Mouse (Mus musculus) left cerebral cortex, postnatal 4 days (tissue): Measurements from ENCODE around the gene Prkca. TPM values are rescaled to one million over a fixed set of nuclear protein-coding genes. Genes with fewer than 3 reads are reported as not detected.

Source experiments
- DNase-seq: peaks from one replicate; pipeline ENCODE4 v3.0.0-alpha.2; 2022
- intact Hi-C: fragments of 180-260 bp; cut with DNase I; formaldehyde crosslinking; loops from one replicate; pipeline ENCODE4 v1.15.1; 2025
- total RNA-seq, 2 experiments: library from RNA; stranded (reverse); gene quantifications; 2 replicates each; pipeline ENCODE4 v1.2.3; 2021

Prkca gene
- total RNA-seq, 2 experiments from 2014 or later: 75.2 to 87.5 TPM

DNA sequence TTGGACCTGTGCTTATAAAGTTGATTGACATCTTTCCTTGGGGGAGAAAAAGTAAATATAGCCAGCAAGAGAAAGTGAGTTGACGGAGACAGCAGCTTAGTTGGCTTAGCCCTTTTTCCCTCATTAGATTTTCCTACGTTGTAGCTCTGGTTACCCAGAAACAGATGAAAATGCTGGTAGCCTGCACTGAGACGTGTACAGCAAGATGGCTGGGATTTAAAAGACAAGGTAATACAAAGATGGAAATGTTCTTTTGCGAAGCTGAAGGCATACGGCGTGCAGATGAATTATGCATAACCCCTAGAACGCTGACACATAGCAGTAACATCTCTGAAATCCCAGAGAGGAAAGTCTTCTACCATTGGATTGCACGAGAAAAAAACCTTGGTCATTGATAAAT lies 198.6 kb downstream of the Prkca start:
- DNase-seq: no peak
- intact Hi-C loops: no loop called here

DNA sequence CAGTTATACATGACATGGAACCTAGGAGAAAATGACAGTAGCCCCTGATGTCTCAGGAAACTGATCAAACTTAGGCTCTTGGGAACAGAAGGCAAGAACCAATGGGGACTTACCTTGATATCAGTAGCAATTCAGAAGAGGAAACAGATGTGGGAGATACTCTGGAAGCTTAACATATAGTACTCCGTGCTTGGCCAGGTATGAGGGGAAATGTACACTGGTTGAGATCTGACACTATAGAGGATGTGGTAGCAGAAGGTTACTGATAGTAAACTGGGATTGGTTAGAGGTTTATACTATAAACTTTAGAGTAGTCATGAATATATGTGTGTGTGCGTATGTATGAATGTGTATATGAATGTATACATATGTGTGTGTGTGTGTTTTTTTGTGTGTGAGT lies 200.0 kb downstream of the Prkca start:
- intact Hi-C loops: no loop called here

DNA sequence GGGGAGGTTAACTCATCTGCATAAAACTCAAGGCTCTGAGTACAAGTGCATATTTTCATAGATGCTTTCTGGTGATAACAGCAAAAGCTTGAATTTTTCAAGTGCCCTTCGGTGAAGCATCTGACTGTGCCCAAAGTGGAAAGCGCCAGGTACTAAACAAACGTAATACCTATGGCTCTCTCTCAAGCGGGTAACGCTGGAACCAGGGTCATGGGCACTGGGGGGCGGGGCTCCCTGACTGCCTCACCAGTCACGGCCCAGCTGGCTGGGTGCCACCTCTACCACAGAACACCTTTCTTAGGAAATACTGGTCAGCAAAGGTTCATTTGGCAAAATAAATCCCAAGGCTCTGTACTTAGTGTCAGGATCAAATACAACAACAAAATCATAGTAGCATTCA lies 203.7 kb downstream of the Prkca start:
- peak; percentile 27 for DNase-seq

More for the DNA sequence above, 200.0 kb downstream of the Prkca start:
- no peak for DNase-seq

DNA sequence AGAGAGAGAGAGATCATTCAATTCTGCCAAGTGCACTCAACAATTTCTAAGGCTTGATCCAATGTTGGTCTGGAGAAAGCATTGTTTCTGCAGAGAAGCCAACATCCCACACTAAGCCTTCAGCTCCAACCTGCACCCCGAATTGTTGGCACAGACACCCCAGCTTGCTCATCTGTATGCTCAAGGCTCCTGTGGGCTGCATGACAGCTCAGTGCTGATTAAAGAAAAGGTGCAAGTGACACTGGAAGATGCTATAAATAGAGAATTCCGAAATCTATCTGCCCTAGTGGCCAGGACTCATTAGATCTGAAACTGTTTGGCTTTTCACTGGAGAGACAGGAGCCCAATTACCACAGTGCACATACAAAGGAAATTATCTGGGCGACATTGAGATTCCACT lies 207.4 kb downstream of the Prkca start:
- DNase-seq: no peak
- intact Hi-C loops: loop anchor here (10.0 kb wide), 1 partner anchor 208 kb away; the partner anchor contains the start of genes Apoh and Prkca

More for the DNA sequence above, 203.7 kb downstream of the Prkca start:
- intact Hi-C loops: no loop called here

DNA sequence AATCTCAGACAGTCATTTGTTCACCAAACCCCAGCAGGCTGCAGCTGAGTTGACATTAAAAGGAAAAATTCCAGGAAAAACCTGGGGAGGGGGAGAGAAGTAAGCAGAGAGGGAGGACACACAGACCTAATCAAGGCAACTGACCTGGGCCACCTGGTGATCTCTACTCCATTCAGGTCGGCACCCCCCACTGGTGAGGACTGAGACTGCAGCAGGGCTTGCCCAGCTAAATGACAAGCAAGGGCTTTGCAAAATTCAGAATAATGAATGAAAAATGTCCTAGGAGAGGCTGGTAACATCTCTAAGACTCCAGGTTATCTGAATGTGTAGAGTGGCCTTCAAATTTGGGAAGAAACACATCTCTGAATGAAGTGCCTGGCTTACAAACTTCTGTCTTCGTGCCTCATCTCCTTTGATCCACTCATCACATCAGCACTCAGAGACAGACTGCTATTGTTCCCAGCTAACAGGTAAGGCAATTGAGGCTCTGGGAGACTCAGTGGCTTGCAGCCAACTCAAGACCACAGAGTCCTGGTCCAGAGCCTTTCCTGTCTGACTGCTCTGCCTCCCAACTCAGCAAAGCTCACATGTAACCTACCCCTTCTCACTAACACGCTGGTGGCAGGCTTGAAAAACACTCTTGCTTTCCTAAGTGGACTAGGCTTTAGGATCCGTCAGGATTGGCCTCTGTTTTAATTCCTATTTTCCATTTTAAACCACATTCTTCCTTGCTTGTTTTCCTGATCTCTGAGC lies 208.1 kb downstream of the Prkca start:
- no peak for DNase-seq
- intact Hi-C loops: loop anchor here (10.0 kb wide), 1 partner anchor 209 kb away; the partner anchor contains the start of genes Apoh and Prkca

DNA sequence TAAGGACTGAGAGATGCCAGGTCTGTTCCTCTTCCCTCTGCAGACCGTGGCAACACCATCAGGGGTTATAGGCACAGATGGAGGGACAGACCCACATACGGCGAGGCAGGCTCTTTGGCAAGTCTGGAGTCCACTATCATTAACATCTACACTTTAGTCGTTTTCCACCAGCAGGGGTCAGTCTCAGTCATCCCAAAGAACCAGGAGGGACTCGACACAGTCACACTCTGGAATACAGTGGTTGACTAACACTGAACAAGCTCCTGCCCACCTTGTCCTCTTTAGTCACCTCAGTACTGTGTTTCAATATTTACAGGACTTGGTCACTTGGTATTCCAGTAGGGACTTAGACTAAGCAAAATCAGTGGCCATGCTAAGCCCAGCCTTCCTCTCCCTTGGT lies 215.1 kb downstream of the Prkca start:
- peak; percentile 76 for DNase-seq
- intact Hi-C loops: no loop called here

DNA sequence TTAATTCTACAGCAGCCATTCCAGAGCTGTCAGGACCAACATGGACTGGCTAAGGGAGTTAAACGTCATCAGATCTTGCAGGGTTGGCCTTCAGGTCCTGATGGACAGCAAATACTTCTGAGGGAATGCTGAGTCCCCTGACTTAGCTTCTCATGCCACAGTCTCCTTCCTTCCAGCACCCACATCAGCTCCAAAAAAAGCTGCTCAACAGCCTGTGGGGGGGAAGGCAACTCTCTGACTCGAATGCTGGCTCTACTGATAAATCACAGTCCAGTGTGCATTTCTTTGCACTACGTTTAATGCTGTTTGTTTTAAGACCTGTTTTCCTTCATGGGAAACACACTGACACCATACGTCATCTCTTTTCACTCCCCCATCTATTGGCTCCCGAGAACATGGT lies 215.8 kb downstream of the Prkca start:
- intact Hi-C loops: no loop called here
- no peak for DNase-seq

DNA sequence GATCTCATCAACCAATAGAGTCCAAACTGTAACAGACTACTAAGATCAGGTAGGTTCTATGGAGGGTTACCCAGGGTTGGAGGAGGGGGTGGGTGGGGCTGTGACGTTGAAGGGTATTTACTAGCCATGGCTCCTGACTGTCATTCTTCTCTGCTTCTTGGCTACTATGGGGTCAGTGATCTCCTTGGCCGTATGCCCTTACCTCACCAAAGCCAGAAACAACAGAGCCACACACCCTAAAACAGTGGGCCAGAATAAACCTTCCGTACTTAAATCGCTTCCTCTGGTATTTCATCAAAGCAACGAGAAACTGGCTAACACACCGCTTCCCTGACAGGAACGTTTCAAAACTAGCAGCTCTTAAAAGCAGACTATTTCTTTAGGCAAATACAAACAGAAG lies 221.2 kb downstream of the Prkca start:
- DNase-seq: no peak
- intact Hi-C loops: no loop called here

DNA sequence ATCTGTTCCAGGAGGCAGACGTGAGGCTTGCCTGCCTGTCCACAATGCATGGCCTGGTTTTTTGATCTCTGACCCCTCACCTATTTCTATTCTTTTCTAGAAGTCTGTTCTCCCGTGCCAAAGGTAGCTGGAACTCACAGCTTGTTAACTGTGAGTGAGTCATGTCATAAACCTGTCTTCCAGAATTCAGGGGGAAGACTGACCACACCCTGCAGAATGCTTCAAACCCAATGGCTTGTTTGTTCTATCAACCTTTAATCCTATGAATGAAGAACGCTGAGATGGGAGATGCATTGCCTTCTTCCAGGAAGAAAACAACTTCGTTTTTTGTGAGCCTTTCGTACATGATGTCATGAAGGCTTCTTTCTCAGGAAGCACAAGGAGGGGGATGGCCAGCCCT lies 223.0 kb downstream of the Prkca start:
- DNase-seq: no peak
- intact Hi-C loops: no loop called here

DNA sequence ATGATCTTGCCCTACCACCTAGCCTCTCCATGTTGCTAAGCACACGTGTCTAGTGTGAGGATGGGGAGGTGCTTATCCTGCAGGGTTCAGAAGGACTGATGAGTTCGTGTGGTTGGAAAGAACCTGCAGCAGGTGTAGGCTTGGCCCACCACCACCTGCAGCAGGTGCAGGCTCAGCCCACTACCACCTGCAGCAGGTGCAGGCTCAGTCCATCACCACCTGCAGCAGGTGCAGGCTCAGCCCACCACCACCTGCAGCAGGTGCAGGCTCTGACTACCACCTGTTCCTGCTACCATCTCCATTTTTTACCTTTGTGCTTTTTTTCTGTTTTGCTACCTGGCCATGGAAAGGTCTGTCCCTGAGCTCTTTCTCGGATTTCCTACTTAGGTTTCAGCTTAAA lies 223.9 kb downstream of the Prkca start:
- DNase-seq: no peak
- intact Hi-C loops: no loop called here

DNA sequence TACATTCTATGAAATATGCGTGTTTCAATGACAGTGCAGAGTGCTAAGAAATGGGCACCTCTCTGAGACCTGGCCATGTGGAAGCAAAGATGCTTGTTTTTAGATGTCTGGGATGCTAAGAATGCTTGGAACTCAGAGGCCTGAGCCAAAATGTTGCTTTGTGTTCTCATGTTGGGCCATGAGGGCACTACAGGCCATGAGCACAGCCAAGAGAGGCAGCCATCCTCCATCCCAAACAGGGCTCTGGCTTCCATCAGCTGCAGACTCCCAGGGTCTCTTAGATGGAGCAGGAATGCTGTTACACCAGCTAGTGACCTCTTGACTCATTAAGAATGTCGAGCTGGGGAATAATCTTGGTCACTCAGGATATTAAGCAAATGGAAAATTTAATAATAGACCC lies 224.9 kb downstream of the Prkca start:
- intact Hi-C loops: no loop called here
- no peak for DNase-seq

DNA sequence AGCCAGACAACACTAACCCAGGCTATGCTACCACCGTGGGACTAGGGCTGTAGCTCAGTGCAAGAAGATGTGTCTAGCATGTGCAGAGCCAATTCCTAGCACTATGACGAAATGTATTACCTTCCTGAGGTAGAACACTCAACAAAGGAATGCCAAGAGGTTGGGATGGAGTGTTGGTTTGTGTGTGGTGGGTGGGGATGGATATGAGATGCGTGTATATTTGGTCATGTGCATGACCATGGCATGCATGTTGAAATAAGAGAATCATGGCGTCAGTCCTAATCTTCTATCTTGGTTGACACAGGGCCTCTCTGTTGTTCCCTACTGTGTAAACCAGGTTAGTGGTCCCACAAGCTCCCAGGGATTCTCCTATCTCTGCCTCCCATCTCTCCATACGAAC lies 225.5 kb downstream of the Prkca start:
- DNase-seq: no peak
- intact Hi-C loops: no loop called here

DNA sequence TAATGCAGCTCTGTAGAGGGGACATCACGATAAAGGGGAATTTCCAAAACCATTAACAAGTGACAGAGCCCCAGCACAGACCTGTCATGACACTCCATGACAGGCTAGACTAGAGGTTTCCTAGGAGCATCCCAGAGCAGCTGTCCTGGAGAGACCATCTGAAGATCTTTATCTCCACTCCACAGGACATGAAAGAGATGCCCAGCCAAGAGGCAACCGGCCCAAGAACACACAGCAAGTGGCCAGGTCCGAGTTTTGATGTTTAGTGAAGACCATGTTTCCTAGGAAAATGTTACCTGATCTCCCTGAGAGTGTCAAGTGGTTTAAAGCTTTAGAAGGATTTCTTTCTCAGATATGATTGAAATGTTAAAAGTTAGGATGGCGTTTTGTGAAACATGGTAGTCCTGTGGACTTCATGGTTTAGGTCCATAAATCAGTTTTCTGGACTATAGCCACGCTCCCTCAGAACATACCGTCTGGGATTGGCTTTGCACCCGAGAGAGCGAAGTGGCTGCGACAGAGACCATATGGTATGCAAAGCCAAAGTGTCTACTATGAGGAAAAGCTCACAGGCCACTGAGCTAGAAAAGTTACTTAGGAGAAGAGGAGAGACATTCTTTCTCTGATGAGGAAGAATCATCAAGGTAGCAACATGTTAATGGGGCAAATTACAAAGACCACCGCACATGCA lies 226.2 kb downstream of the Prkca start:
- DNase-seq: peak; percentile 39
- intact Hi-C loops: no loop called here

DNA sequence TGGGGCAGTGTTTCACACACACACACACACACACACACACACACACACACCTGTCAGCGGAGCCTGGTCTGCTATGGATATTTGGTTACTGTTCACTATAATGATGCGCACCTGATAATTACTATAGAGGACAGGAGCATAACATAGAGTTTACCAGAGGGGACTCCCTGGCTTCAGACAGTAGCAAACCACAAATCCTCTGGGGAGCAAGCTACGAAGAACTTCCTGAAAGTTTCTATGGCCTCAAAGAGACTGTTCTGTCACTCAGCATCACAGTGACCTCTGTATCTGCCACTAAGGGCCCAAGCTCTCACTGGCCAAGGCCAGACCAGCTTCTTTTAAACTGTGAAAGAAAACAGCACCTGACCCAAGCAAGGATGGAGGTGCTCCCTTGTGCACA lies 229.6 kb downstream of the Prkca start:
- DNase-seq: no peak
- intact Hi-C loops: no loop called here

DNA sequence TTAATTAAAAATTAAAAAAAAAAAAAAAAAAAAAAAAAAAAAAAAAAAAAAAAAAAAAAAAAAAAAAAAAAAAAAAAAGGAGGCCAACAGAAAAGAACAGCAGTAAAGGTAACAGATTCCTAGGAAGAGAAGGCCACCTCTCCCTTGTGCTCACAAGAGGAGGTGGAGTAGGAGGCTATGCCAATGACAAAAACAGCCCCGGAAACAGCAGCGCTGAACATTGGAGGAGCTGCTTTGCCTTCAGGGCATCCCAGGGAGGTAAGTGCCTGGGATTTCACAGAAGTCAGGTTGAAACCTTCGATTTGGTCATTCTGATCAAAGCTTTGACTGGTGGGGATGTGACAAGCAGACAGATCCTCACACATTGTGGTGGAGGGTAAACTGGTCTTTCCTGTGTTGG lies 231.3 kb downstream of the Prkca start:
- no peak for DNase-seq
- intact Hi-C loops: no loop called here

DNA sequence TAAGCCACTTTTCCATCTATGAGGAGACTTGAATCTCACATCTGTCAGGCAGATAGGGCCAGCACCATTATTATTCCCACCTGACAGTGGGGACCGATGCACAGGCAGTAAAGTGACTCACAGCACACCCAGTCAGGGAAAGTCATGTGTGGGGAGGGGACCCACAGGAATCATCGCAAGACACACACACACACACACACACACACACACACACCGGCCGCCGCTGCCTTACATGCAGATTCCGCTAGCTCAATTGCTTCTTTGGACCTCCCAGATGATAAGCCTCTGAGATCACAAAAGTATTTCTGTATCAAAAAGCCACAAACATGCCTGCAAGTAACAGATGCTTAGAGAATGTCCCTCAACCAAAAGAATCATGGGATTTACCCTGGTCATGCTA lies 239.6 kb downstream of the Prkca start:
- DNase-seq: no peak
- intact Hi-C loops: no loop called here

DNA sequence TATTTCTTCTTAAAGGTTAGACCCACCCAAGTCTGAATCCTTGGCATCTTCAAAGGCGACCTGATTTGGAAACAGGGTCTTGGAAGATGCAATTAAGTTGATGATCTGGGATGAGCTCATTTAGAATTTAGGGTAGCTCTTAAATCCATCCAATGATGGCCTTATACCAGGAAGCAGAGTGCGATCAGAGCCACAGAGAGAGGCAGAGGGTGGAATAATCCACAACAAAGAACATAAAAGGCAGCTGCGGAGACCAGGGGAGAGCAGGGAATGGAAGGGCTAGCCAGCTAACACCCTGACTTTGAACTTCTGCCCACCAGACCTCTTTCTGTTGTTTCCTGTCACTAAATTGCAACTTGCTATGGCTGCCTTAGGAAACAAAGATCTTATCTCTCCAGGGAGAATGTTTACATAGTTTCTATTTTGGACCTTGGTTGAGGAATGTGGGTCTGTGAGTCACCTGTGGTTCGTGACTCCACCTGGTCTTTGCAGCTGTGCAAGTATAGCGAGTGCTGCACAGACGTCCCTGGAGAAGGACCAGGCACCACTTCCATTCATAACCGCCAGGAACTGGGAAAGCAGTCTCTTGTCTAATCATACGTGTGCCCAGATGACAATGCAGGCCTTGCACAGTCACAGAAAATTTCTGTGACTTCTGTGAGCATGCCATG lies 242.3 kb downstream of the Prkca start:
- intact Hi-C loops: no loop called here
- no peak for DNase-seq

DNA sequence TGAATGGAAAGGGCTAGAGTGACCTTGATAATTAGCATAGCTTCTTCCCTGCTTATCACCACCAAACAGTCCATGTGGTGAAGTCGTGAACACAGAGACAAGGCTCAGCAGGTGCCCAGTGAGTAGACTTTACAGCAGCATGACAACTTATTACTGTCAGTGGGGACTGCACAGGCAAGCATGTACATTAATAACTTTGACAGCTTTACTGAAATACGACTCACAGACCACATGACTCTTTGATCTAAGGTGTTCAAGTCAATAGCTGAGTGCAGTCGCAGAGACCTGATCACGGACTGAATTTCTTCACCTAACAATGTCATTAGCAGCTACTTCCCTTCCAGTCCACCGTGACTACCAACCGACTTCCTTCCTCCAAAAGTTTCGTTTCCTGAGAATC lies 245.4 kb downstream of the Prkca start:
- intact Hi-C loops: no loop called here
- DNase-seq: no peak

DNA sequence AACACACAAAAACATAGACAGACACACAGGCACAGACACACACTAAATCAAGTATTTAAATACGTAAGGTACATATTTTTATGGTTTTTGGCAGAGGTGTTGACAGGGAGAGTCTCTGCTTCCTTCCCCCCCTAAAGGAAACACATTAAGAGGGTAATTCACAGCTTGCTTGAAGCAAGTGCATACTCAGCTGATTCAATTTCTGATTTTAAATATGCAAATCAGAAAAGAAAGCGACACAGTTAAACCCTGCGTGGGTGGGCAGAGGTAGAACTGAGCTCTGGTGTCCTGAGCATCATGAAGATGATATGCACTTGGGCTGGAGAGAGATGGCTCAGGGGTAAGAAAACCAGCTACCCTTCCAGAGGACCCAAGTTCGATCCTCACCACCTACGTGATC lies 248.9 kb downstream of the Prkca start:
- DNase-seq: no peak
- intact Hi-C loops: no loop called here

DNA sequence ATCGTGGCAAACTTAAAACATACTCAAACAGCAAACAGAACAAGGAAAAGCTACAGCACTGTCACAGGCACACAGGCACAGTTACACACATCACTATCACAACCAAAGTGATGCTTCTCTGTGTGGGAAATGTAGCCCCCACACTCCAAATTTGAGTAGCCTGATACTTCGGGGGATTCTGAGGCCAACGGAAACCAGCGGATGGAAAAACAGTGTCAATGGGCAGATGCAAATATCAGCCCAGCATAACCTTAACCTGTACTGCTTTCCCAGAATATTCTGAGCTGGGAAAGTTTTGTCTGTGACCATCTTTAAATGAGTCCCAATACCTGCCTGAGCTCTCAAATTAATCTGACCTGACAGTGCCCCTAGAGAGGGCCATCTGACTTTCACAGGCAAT lies 250.5 kb downstream of the Prkca start:
- no peak for DNase-seq
- intact Hi-C loops: no loop called here

DNA sequence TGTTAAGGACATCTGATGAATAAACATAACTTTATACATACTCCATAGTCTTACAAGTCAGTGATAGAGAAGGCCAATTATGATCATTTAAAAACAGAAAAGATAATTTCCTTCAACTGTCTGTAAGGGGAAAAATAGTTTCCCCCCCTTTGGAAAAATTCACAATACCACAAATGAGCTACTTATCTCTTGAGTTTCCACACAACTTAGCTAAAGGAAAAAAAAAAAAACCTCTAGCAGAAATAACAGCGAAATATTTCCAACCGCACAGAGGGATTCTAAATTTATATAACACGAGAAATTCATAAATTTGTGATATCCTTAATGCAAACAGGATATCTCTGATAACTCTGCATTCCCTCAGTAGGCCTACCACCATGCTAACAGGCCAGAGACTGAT lies 252.5 kb downstream of the Prkca start:
- DNase-seq: no peak
- intact Hi-C loops: no loop called here

DNA sequence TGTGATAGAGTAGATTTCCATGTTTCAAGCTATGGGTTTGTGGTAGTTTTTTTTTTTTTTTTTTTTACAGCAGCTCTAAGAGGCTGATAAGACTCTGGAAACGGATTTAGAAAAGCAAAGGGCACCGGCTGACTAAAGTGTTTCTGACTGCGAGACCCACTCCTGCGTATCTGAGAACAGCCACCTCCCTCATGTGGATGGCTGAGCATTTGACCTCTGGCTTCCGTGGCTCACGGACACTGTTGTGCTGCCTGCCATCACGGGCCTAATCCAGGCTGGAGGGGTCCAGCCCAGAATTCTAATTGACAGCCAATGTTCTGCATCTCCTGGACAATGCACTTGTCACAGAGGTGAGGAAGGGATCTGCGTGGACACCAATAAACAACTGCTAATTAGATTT lies 253.0 kb downstream of the Prkca start:
- no peak for DNase-seq
- intact Hi-C loops: no loop called here
